Mouse (Mus musculus) heart, adult 2 months (tissue): ENCODE results near the gene Tpsg1.

Experiments
- CTCF ChIP-seq: fragments of 200-600 bp; IDR thresholded peaks from 2 replicates; pipeline ENCODE4 v1.8.1; 2022; ENCODE audit warnings: antibody characterized with exemption, mild to moderate bottlenecking, moderate library complexity
- POLR2A ChIP-seq: fragments of 200-500 bp; IDR thresholded peaks from 2 replicates; pipeline ENCODE4 v1.6.1; 2011; ENCODE audit warnings: mild to moderate bottlenecking, low read depth, low read length, control low read depth; ENCODE audit not compliant: insufficient read depth

DNA sequence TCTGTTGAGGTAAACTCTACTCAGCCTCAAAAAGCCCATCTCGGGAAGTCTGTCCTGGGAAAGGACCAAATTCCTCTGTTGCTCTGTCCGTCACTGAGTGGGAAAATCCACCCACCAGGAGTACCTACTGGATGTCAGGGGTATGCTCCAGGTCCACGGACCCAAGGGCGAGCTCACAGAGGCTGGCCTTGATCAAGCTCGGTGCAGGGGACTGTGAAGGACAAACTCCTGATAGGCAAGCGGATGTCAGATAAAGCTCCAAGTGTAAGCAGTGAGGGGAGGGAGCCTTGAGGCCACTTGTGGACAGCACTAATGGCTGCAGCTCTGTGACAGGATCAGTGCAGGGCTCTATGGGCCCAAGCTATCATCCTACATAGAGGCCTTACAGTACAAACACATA, 41.1 kb downstream of the Tpsg1 start:
- TF ChIP-seq POLR2A: no peak
- TF ChIP-seq CTCF: no peak
